Mouse (Mus musculus): Measurements from ENCODE around the gene Hnf4a. TPM values are rescaled to one million over a fixed set of nuclear protein-coding genes. Genes with fewer than 3 reads are reported as not detected.
"Not testable (repeated sequence)": the region's sequence is repeated elsewhere in the genome, so short reads cannot be mapped to it uniquely, and the experiment has no call there.

Gene Hnf4a
- polyA plus RNA-seq (2012; fragmentation: generic; extraction: Trizol), result not detected
- long read RNA-seq, experiment 1, result 0 reads
- long read RNA-seq, experiment 2, result 0 reads

GRCm38 (mm10) chr2:163506300-163507004 lies at the start of gene Hnf4a:
TSS of gene Hnf4a (plus strand) at chr2:163506808.
- Histone ChIP-seq H3K79me2 (ENCODE audit: control insufficient read depth, insufficient read depth) (no peaks in the 10 kb centered on the region), H3K4me3 (ENCODE audit: insufficient read depth, poor library complexity, severe bottlenecking) (no peak within 1 kb of the TSS), H3K79me3 (ENCODE audit: low read depth) (no peaks in the 10 kb centered on the region), H3K27me3 (ENCODE audit: control insufficient read depth, insufficient read depth, insufficient read length) (peaks cover 52% of the 10 kb centered on the region), H3K36me3 (ENCODE audit: control insufficient read depth, insufficient read depth) (no peaks in the 10 kb centered on the region), H3ac (ENCODE audit: control insufficient read depth, insufficient read length, low read depth) (no peak within 1 kb of the TSS)
- no peak for TF ChIP-seq USF1 (IDR thresholded peaks at IDR 0.05; ENCODE audit: low read depth)
- no peak for TF ChIP-seq CEBPB (IDR thresholded peaks at IDR 0.05; ENCODE audit: low read depth)
- TF ChIP-seq MYOD1 (IDR thresholded peaks at IDR 0.05; ENCODE audit: control insufficient read depth, insufficient read length, low read depth), result no peak
- TF ChIP-seq CTCF (IDR thresholded peaks at IDR 0.05; ENCODE audit: control insufficient read depth, insufficient read depth, insufficient read length), result no peak
- TF ChIP-seq MYOG (IDR thresholded peaks at IDR 0.05; ENCODE audit: control insufficient read depth, extremely low read depth, insufficient read length), result no peak
- no peak for TF ChIP-seq FOSL1 (IDR thresholded peaks at IDR 0.05; ENCODE audit: insufficient read depth, low read length, poor library complexity, severe bottlenecking)
- no peak for TF ChIP-seq MAX (IDR thresholded peaks at IDR 0.05)

GRCm38 (mm10) chr2:163458539-163459265 lies 47.9 kb upstream of the Hnf4a start:
- TF ChIP-seq CEBPB (IDR thresholded peaks at IDR 0.05; ENCODE audit: low read depth) (no peak), USF1 (IDR thresholded peaks at IDR 0.05; ENCODE audit: low read depth) (no peak), MAX (IDR thresholded peaks at IDR 0.05) (no peak), CTCF (IDR thresholded peaks at IDR 0.05; ENCODE audit: control insufficient read depth, insufficient read depth, insufficient read length) (no peak), MYOG (IDR thresholded peaks at IDR 0.05; ENCODE audit: control insufficient read depth, extremely low read depth, insufficient read length) (no peak), MYOD1 (IDR thresholded peaks at IDR 0.05; ENCODE audit: control insufficient read depth, insufficient read length, low read depth) (no peak), FOSL1 (IDR thresholded peaks at IDR 0.05; ENCODE audit: insufficient read depth, low read length, poor library complexity, severe bottlenecking) (no peak)
- Histone ChIP-seq H3K79me2 (ENCODE audit: control insufficient read depth, insufficient read depth) (no peaks in the 10 kb centered on the region), H3K36me3 (ENCODE audit: control insufficient read depth, insufficient read depth) (no peaks in the 10 kb centered on the region), H3K79me3 (ENCODE audit: low read depth) (no peaks in the 10 kb centered on the region), H3K4me3 (ENCODE audit: insufficient read depth, poor library complexity, severe bottlenecking) (no peak overlapping the region), H3ac (ENCODE audit: control insufficient read depth, insufficient read length, low read depth) (no peak overlapping the region), H3K27me3 (ENCODE audit: control insufficient read depth, insufficient read depth, insufficient read length) (peaks cover 40% of the 10 kb centered on the region)

GRCm38 (mm10) chr2:163459380-163459779 lies 47.2 kb upstream of the Hnf4a start:
- Histone ChIP-seq H3K36me3 (ENCODE audit: control insufficient read depth, insufficient read depth) (no peaks in the 10 kb centered on the region), H3K4me3 (ENCODE audit: insufficient read depth, poor library complexity, severe bottlenecking) (no peak overlapping the region), H3ac (ENCODE audit: control insufficient read depth, insufficient read length, low read depth) (no peak overlapping the region), H3K79me3 (ENCODE audit: low read depth) (no peaks in the 10 kb centered on the region), H3K79me2 (ENCODE audit: control insufficient read depth, insufficient read depth) (no peaks in the 10 kb centered on the region), H3K27me3 (ENCODE audit: control insufficient read depth, insufficient read depth, insufficient read length) (peaks cover 36% of the 10 kb centered on the region)
- no peak for TF ChIP-seq MYOG (IDR thresholded peaks at IDR 0.05; ENCODE audit: control insufficient read depth, extremely low read depth, insufficient read length)
- TF ChIP-seq MYOD1 (IDR thresholded peaks at IDR 0.05; ENCODE audit: control insufficient read depth, insufficient read length, low read depth), result no peak
- TF ChIP-seq FOSL1 (IDR thresholded peaks at IDR 0.05; ENCODE audit: insufficient read depth, low read length, poor library complexity, severe bottlenecking), result no peak
- no peak for TF ChIP-seq USF1 (IDR thresholded peaks at IDR 0.05; ENCODE audit: low read depth)
- no peak for TF ChIP-seq CTCF (IDR thresholded peaks at IDR 0.05; ENCODE audit: control insufficient read depth, insufficient read depth, insufficient read length)
- no peak for TF ChIP-seq MAX (IDR thresholded peaks at IDR 0.05)
- TF ChIP-seq CEBPB (IDR thresholded peaks at IDR 0.05; ENCODE audit: low read depth), result no peak

- H3K4me3 ChIP-seq (ENCODE audit: insufficient read depth, poor library complexity, severe bottlenecking), result no peak overlapping the region
These were observed 46.0 kb upstream of the Hnf4a start for GRCm38 (mm10) chr2:163460622-163461021.

GRCm38 (mm10) chr2:163461307-163461706 lies 45.3 kb upstream of the Hnf4a start:
- not testable (repeated sequence) for H3ac ChIP-seq (ENCODE audit: control insufficient read depth, insufficient read length, low read depth); H3K79me3 ChIP-seq (ENCODE audit: low read depth); H3K4me3 ChIP-seq (ENCODE audit: insufficient read depth, poor library complexity, severe bottlenecking); H3K79me2 ChIP-seq (ENCODE audit: control insufficient read depth, insufficient read depth); H3K36me3 ChIP-seq (ENCODE audit: control insufficient read depth, insufficient read depth)
- peaks cover 21% of the 10 kb centered on the region for H3K27me3 ChIP-seq (ENCODE audit: control insufficient read depth, insufficient read depth, insufficient read length)

More at GRCm38 (mm10) chr2:163460622-163461021, 46.0 kb upstream of the Hnf4a start:
- H3K36me3 ChIP-seq (ENCODE audit: control insufficient read depth, insufficient read depth), result no peaks in the 10 kb centered on the region
- H3ac ChIP-seq (ENCODE audit: control insufficient read depth, insufficient read length, low read depth), result no peak overlapping the region
- H3K79me3 ChIP-seq (ENCODE audit: low read depth), result no peaks in the 10 kb centered on the region
- no peaks in the 10 kb centered on the region for H3K79me2 ChIP-seq (ENCODE audit: control insufficient read depth, insufficient read depth)
- H3K27me3 ChIP-seq (ENCODE audit: control insufficient read depth, insufficient read depth, insufficient read length), result peaks cover 23% of the 10 kb centered on the region
- TF ChIP-seq USF1 (IDR thresholded peaks at IDR 0.05; ENCODE audit: low read depth) (no peak), MYOG (IDR thresholded peaks at IDR 0.05; ENCODE audit: control insufficient read depth, extremely low read depth, insufficient read length) (no peak), MAX (IDR thresholded peaks at IDR 0.05) (no peak), CTCF (IDR thresholded peaks at IDR 0.05; ENCODE audit: control insufficient read depth, insufficient read depth, insufficient read length) (no peak), FOSL1 (IDR thresholded peaks at IDR 0.05; ENCODE audit: insufficient read depth, low read length, poor library complexity, severe bottlenecking) (no peak), MYOD1 (IDR thresholded peaks at IDR 0.05; ENCODE audit: control insufficient read depth, insufficient read length, low read depth) (no peak), CEBPB (IDR thresholded peaks at IDR 0.05; ENCODE audit: low read depth) (no peak)

Data from C2C12 (cell line).